Mouse (Mus musculus) layer of hippocampus, postnatal 10 days (tissue): ENCODE measurements around the gene Arsb. TPM values are rescaled to one million over a fixed set of nuclear protein-coding genes. Genes with fewer than 3 reads are reported as not detected.
"Not testable (repeated sequence)": the region's sequence is repeated elsewhere in the genome, so short reads cannot be mapped to it uniquely, and the experiment has no call there.

Experiments used
- DNase-seq, 2 experiments: peaks; one replicate each; pipeline ENCODE4 v3.0.0; 2021; ENCODE audit warnings: low spot score in 2 of 2
- total RNA-seq, 2 experiments: library from RNA; stranded (reverse); gene quantifications; 2 replicates each; pipeline ENCODE4 v1.2.3; 2021

Arsb gene
- total RNA-seq, 2 experiments from 2014 or later, result 78.8 to 84.6 TPM

GRCm38 (mm10) chr13:93786051-93786450, 14.6 kb downstream of the Arsb start:
- DNase-seq, result peak; percentile 45 to 51

- peak; percentile 79 to 81 for DNase-seq
These were observed 16.2 kb downstream of the Arsb start for GRCm38 (mm10) chr13:93787647-93788046.

GRCm38 (mm10) chr13:93792945-93793642, 21.7 kb downstream of the Arsb start:
- DNase-seq, result no peak

- no peak for DNase-seq
These were observed 22.3 kb downstream of the Arsb start for GRCm38 (mm10) chr13:93793643-93794182.

- no peak for DNase-seq
These were observed 25.7 kb downstream of the Arsb start for GRCm38 (mm10) chr13:93797011-93797600.

- DNase-seq, result not testable (repeated sequence)
These were observed 38.9 kb downstream of the Arsb start for GRCm38 (mm10) chr13:93810311-93810710.

GRCm38 (mm10) chr13:93814081-93814480, 42.7 kb downstream of the Arsb start:
- DNase-seq, result no peak

GRCm38 (mm10) chr13:93814676-93815075, 43.2 kb downstream of the Arsb start:
- no peak for DNase-seq

- DNase-seq, result no peak
These were observed 43.7 kb downstream of the Arsb start for GRCm38 (mm10) chr13:93815128-93815527.

- no peak for DNase-seq
These were observed 44.7 kb downstream of the Arsb start for GRCm38 (mm10) chr13:93816127-93816526.

GRCm38 (mm10) chr13:93816688-93817331, 45.4 kb downstream of the Arsb start:
- DNase-seq, result no peak

GRCm38 (mm10) chr13:93820173-93820572, 48.7 kb downstream of the Arsb start:
- no peak for DNase-seq

GRCm38 (mm10) chr13:93822001-93822400, 50.6 kb downstream of the Arsb start:
- DNase-seq, result no peak

- DNase-seq, result no peak
These were observed 54.5 kb downstream of the Arsb start for GRCm38 (mm10) chr13:93825792-93826558.

GRCm38 (mm10) chr13:93827745-93828144, 56.3 kb downstream of the Arsb start:
- DNase-seq, result no peak

- DNase-seq, result no peak
These were observed 58.3 kb downstream of the Arsb start for GRCm38 (mm10) chr13:93829565-93830293.

GRCm38 (mm10) chr13:93830294-93830645, 58.8 kb downstream of the Arsb start:
- no peak for DNase-seq

GRCm38 (mm10) chr13:93837481-93838225, 66.2 kb downstream of the Arsb start:
- no peak for DNase-seq

- no peak for DNase-seq
These were observed 67.2 kb downstream of the Arsb start for GRCm38 (mm10) chr13:93838431-93839136.
